Mouse (Mus musculus) brain, embryonic 14.5 days (tissue): ENCODE results near the gene Kcnh5. TPM values are rescaled to one million over a fixed set of nuclear protein-coding genes. Genes with fewer than 3 reads are reported as not detected.

Experiments used
- DNase-seq: peaks from one replicate; pipeline ENCODE4 v3.0.0-alpha.2; 2011; ENCODE audit warnings: low read depth
- CTCF ChIP-seq: fragments of 200-500 bp; IDR thresholded peaks from 2 replicates; pipeline ENCODE4 v1.5.1; 2012; ENCODE audit warnings: inconsistent platforms, mild to moderate bottlenecking, moderate library complexity, borderline replicate concordance; ENCODE audit not compliant: insufficient read depth, insufficient read length; ENCODE audit errors: extremely low read depth
- POLR2A ChIP-seq: fragments of 200-500 bp; IDR thresholded peaks from 2 replicates; pipeline ENCODE4 v1.6.1; 2012; ENCODE audit warnings: mild to moderate bottlenecking, inconsistent platforms, borderline replicate concordance; ENCODE audit not compliant: poor library complexity, insufficient read depth, insufficient read length, severe bottlenecking; ENCODE audit errors: extremely low read depth
- polyA plus RNA-seq: library from polyadenylated mRNA; depleted of rRNA; stranded (reverse); fragments of >200 nt; gene quantifications from 2 replicates; pipeline ENCODE4 v1.2.3, GENCODE M21; 2012

Kcnh5 gene
- polyA plus RNA-seq, 1 experiment = 1.2 TPM

- TF ChIP-seq CTCF (no peak), POLR2A (no peak)
Measured at GRCm38 (mm10) chr12:74951124-74952115, 225.7 kb downstream of the Kcnh5 start.

GRCm38 (mm10) chr12:74901331-74901730, 275.8 kb downstream of the Kcnh5 start:
- TF ChIP-seq POLR2A (no peak), CTCF (no peak)
- DNase-seq = peak; percentile 26

More at GRCm38 (mm10) chr12:74951124-74952115, 225.7 kb downstream of the Kcnh5 start:
- DNase-seq = peak; percentile 71

GRCm38 (mm10) chr12:74900777-74901176, 276.4 kb downstream of the Kcnh5 start:
- TF ChIP-seq CTCF (no peak), POLR2A (no peak)
- no peak for DNase-seq

DNA sequence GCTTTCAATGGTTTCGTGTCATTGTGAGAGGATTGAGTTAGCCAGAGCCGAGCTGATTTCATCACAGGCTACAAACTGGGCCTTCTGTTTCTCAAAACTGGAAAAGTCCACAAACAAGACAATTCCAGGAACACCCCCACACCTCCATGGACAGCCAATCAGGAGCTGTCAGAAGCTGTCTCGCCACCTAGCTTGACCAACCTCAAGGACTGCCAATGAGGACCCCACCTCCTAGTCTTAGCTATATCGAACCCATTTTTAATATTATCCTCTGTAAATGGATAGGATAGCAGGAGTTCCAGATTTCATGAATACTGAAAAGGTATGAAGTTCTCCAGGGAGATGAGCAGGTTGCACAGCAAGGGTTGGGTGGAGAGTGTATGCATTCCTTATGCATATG, 278.1 kb downstream of the Kcnh5 start:
- no peak for TF ChIP-seq CTCF
- TF ChIP-seq POLR2A = no peak
- DNase-seq = no peak

DNA sequence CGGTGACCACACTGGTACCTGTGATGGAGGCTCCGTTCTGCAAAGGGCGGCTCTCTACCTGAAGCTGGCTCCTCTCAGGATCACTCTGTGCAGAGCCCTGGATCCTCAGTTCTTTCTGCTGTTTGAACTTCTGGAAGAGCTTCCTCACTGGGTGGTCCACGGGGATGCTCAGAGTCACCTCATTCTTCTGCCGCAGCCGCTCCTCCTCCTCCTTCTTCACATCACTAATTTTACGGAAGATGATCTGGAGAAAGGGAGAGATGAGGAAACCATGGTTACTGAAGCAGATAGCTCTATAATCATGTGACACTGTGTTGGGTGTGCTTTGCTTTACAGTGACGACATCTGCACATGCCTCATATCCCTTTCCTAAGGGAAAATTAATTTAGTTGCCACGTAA, 278.9 kb downstream of the Kcnh5 start:
- TF ChIP-seq POLR2A = no peak
- no peak for TF ChIP-seq CTCF

DNA sequence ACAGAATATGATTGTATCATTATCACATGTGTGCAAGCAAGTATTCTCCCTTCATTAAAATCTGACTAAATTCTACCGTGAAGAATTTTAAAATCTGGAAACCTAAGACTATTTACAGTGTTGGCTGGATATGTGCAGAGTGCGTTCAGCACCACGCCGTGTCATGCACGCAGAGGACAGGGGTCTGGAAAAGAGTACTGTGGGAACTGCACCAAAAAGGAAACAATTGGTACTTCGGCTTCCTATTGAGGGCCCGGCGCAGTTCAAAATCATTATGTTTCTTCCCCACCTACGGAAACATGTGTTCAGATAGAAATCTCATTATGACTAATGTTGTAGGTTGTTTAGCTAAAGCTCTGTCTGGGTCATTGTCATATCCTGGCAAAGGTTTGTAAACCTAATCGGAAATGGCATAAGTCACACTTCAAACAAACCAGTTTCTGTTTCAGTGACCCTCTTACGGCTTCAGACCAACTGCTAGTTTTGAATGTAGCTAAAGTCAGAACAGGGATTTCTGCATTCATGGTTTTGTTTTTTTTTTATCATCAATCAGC, 282.2 kb downstream of the Kcnh5 start:
- DNase-seq = no peak
- no peak for TF ChIP-seq CTCF
- no peak for TF ChIP-seq POLR2A

More for the DNA sequence above, 278.9 kb downstream of the Kcnh5 start:
- no peak for DNase-seq

DNA sequence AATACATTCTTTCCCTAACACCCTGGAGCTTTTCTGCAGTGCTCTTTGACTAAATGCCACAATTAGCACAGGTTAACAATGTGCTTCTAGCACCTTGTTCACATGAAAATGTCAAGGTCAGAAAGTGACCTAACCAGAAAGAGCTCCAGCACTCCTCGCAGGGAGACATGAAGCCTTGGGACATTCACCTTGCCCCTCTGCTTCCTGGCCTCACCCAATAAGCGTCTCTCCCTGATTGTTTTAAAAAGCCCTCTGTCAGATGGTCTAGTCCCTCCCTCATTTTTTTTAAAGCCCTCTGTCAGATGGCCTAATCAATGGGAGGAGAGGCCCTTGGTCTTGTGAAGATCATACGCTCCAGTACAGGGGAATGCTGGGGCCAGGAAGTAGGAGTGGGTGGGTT, 287.7 kb downstream of the Kcnh5 start:
- no peak for TF ChIP-seq CTCF
- no peak for TF ChIP-seq POLR2A
- DNase-seq = no peak

- no peak for TF ChIP-seq CTCF
- TF ChIP-seq POLR2A = no peak
- no peak for DNase-seq
Measured at GRCm38 (mm10) chr12:74887064-74887463, 290.1 kb downstream of the Kcnh5 start.

DNA sequence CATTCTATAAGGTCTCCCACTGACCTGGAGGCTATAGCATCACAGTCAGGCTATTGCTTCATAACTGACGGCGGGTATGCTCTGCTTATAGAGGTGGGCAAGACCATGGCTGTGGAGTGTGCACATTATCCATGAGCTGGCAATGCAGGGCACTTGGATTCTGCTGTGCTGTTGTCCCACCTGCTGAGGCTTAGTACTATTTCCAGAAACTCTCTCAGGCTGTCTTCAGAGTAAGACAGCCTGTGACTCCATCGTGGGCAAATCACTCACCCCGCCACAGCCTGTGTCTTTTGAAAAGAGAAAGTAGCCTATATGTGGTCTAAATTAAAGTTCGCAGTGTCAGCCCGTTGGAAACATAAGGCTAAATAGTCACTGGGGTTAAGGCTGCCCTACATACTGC, 295.8 kb downstream of the Kcnh5 start:
- no peak for DNase-seq
- no peak for TF ChIP-seq CTCF
- TF ChIP-seq POLR2A = no peak

- TF ChIP-seq POLR2A = no peak
- no peak for TF ChIP-seq CTCF
- DNase-seq = peak; percentile 81
Measured at GRCm38 (mm10) chr12:74855666-74856065, 321.5 kb downstream of the Kcnh5 start.

GRCm38 (mm10) chr12:74854263-74854662, 322.9 kb downstream of the Kcnh5 start:
- TF ChIP-seq CTCF (no peak), POLR2A (no peak)
- no peak for DNase-seq
